Mouse (Mus musculus): ENCODE measurements around the gene Calm4.

DNA sequence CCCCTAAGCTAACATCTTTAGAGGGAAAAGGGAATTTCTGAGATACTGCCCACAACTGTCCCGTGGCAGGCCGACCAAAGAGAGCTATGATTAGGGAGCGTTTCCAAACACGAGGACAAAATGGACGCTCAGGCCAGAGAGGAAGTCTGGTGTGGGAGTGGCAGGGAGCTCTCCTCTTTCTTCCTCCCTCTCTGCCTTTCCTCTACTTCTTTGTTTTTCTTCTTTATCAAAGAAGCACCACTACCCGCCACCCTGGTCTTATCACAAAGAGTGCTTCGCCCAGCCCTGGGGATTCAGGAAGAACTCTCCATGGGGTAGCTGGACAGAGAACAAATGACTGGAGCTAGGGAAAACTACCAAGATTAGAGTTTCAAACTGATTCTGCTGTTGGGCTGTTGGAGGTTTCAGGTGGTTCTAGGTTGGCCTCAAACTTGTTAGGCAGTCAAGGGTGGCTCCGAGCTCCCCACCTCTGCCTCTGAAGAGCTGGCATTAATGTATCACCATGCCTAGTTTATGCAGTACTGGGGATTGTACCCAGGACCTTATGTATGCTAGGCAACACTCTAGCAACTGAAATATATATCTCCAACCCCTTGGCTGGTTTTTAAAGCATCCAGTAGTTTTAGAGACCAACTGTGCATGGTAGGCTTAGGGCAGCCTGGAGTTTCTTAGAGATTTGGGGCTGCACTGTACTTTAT lies 28.9 kb downstream of the Calm4 start:
- no peak for TF ChIP-seq CTCF (IDR thresholded peaks at IDR 0.05; ENCODE audit: low read depth)
- peak; percentile 72; the same call in 1 of the 2 replicates for TF ChIP-seq EP300 (IDR thresholded peaks at IDR 0.05; ENCODE audit: low read depth)
